Mouse (Mus musculus) gastrocnemius, adult 2 months (tissue): Measurements from ENCODE around the gene Inpp4a. TPM values are rescaled to one million over a fixed set of nuclear protein-coding genes. Genes with fewer than 3 reads are reported as not detected.

Experiments used
- DNase-seq: peaks from one replicate; pipeline ENCODE4 v3.0.0; 2022
- H3K27ac ChIP-seq: fragments of 200-600 bp; 2 replicates; pipeline ENCODE4 v1.8.1; 2022; ENCODE audit warnings: mild to moderate bottlenecking
- H3K4me3 ChIP-seq: fragments of 200-600 bp; 2 replicates; pipeline ENCODE4 v1.8.1; 2022; ENCODE audit warnings: mild to moderate bottlenecking, moderate library complexity
- CTCF ChIP-seq: fragments of 200-600 bp; IDR thresholded peaks from 2 replicates; pipeline ENCODE4 v1.8.1; 2022; ENCODE audit warnings: antibody characterized with exemption, mild to moderate bottlenecking, moderate library complexity
- intact Hi-C: fragments of 180-260 bp; cut with DNase I; formaldehyde crosslinking; loops from one replicate; pipeline ENCODE4 v1.15.1; 2025
- long read RNA-seq, 2 experiments: library from polyadenylated mRNA; stranded (forward); transcript quantifications; one replicate each; pipeline ENCODE4 v2.0.0; 2021
- total RNA-seq, 2 experiments: library from RNA; stranded (reverse); gene quantifications; 2 replicates each; pipeline ENCODE4 v1.2.3; 2021

The Inpp4a gene
- 10 to 100 TPM; 18.0 to 19.5 TPM for total RNA-seq
- long read RNA-seq, experiment 1, partial matches to known transcripts = 0 of 3 reads
- long read RNA-seq, experiment 1, other reads (novel, unspliced or antisense) = 3 of 3 reads
- long read RNA-seq, experiment 2, partial matches to known transcripts = 0 of 2 reads
- long read RNA-seq, experiment 2, other reads (novel, unspliced or antisense) = 2 of 2 reads

DNA sequence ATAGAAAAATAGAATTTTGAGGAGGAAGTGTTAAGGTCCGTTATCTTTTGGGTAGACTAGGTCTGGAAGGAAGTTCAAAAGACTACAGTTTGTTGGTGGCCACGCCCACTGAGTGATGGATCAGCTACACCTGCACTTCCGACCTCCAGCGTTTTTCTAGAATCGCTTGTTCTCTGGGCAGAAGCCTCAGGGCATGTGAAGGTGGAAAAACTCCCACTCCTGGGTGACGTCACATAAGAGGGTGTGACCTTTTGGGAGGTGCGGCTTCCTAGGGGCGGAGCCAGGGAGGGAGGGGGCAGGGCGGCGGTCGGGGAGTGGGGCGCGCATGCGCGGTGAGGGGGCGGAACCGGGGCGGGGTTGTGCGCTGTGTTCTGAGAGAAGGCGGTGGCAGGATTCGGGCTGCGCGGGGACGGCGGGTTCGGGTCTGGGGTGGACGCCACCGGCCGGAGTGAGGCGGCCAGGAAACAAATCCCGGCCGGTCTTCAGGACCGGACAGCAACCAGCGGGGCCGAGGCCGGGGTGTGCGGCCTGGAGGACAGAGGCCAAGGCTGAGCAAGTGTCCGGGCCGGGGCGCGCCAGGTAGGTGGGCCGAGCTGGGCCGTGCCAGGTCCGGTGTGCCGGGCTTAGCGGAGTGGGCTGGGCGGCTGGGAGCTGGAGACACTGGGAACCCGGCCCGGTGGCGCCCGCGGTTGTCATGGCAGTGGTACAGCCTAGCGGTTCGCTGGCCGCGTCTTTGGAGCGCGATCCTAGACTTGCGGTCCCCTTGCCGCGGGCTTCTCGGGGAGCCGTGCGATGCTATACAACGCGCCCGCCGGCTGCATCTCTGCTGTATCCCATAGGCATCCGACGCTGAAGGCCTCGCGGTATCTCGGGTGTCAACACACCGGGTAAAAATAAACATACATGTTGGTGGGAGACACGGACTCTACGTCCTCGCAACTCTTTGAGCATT, at the start of gene Inpp4a:
Gene Inpp4a (plus strand): TSS at position 326 of the 952 bp plus-strand sequence.
- intact Hi-C loops = loop anchor here (5.0 kb wide), 1 partner anchor 47 kb away; no protein-coding TSS in a partner anchor
- H3K4me3 ChIP-seq = peak within 1 kb of the TSS; percentile 86
- TF ChIP-seq CTCF = no peak
- DNase-seq = peak; percentile 97
- H3K27ac ChIP-seq = peak within 1 kb of the TSS; percentile 93

DNA sequence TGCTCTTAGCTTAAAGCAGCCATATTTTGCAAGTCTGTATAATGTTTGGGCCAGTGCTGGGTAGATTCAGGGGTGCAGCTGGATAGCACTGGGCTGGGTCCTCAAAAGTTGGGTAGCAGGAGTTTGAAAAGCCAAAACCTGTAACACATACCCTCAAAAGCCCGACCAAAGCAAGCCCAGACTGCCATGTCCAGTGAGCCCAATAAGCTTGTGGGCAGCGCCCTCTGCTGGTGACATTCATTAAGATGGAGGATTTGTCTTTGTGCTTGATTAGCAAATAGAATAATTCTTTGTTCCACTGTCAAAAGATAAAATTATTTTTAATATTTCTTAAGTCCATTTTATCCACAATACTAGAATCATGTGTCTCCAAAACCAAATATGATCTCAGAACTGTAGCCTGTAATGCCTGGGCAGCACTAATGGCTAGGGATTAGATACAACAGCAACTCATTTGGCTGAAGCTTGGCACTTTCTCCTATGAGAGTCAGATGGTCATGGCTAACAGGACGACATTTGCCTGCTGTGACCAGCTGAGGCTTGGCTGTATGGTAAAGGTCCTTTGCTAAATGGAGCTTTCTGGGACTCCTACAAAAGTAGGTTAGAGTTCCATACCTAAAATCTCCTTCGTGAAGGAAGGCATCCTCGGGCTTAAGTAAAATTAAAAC, 48.9 kb upstream of the Inpp4a start:
- no peak overlapping the region for H3K4me3 ChIP-seq
- TF ChIP-seq CTCF = peak; percentile 86
- peak; percentile 85 for DNase-seq
- no peak overlapping the region for H3K27ac ChIP-seq
- intact Hi-C loops = loop anchor here (1.0 to 5.0 kb wide), 3 partner anchors 56 to 513 kb away; no protein-coding TSS in a partner anchor

DNA sequence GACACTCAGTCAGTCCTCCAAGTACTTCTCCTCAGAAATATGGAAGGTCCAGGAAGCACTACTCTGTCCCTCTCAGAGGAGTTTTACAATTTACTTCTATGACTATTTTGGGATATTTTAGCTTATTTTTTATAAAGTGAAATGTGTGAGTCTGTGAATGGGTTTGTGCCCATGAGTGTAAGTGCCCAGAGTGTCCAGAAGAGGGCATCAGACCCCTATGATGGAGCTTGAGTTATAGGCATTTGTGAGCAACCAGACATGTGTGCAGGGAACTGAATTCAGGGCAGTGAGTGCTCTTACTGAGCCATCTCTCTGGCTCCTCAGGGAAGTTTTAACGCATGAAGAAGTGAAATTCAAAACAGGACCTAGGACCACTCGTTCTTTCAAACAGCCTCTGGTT, 41.2 kb upstream of the Inpp4a start:
- Histone ChIP-seq H3K4me3 (no peak overlapping the region), H3K27ac (no peak overlapping the region)
- no peak for DNase-seq
- no peak for TF ChIP-seq CTCF
- intact Hi-C loops = no loop called here

DNA sequence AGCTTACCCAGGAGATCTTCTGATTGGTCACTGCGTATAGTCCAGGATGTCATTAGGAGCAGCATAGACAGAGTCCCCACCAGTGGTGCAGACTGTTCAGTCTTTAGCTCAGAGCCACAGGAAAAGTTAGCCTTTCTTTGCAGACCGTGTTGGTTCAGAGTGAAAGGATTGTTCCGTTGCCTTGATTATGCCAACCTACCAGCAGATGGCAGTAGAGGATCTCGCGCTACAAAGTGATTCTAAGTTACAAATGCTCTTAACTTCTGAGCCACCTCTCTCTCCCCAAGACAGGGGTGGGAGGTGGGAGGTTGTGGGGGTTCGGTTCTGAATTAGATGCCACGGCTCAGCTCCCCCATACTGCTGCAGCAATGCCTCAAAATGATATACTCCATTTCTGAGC, 27.2 kb upstream of the Inpp4a start:
- Histone ChIP-seq H3K4me3 (no peak overlapping the region), H3K27ac (no peak overlapping the region)
- peak; percentile 59 for DNase-seq
- TF ChIP-seq CTCF = peak; percentile 99
- intact Hi-C loops = loop anchor here (1.0 to 2.0 kb wide), 2 partner anchors 129 to 362 kb away; no protein-coding TSS in a partner anchor

DNA sequence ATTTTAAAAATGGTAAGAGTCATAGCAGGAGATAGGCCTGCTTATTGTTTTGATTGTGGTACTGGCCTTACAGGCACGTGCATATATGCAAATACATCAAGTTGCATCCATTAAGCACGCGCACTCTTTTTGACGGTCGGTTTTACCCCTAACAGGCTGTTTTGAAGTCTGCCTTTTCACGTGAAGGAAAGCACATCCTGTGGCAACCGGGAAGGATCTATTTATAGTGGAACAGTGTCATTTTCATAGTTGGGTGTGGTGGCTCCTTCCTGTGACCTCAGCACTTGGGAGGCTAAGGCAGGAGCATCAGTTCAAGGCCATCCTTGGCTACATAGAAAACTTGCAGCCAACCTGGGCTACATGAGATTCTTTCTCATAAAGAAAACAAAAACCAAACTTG, 13.1 kb upstream of the Inpp4a start:
- intact Hi-C loops = no loop called here
- DNase-seq = no peak
- Histone ChIP-seq H3K27ac (no peak overlapping the region), H3K4me3 (no peak overlapping the region)
- no peak for TF ChIP-seq CTCF

DNA sequence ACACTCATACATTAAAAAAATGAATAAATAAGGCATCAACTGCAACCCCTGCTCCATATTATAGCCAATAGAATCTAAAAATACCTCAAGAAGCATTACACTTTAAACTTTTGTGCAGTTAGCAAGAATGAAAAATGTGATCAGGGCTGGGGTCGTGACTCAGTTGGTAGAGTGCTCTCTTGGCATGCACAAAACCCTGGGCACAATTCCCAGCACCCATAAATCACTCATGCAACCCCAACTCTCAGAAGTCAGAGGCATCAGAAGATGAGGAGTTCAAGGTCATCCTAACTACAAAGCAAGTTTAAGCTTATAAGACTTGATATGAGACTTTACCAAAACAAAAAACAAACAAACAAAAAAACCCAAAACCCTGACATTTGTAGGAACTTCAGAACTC, 11.9 kb upstream of the Inpp4a start:
- H3K27ac ChIP-seq = no peak overlapping the region
- no peak for DNase-seq
- intact Hi-C loops = no loop called here
- no peak for TF ChIP-seq CTCF
- no peak overlapping the region for H3K4me3 ChIP-seq

DNA sequence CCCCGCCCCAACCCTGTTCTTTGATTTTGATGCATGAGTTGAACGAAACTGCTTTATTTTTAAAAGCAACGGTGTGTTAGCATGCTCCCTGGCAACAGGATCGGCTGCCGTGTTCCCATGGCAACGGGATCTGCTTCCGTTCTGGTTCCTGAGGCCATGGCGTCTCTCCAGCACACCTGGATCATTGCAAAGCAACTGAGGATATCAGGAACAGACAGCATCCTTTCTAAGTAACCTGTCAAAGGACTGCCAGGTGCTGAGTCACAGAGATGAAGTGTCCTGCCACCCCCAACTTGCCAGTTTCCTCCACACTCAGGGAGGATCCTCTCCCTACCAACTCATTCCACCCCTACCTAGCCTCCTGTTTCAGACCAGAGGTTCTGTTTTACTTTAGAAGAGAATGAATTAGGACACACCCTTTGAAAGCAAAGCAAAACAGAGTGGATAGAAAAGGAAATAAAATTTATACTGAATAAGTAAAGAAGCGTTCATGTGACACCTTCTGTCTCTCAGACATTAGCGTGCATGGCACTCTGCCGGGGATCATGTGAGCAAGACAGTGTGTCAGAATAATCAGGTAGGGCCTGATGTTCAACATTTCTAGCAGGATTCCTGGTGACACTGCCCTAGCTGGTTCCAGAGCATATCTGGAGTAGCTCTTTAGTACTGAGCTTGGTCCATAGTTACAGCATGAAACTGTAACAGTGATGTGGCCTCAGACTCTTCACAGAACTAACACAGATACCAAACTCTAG, 11.3 kb upstream of the Inpp4a start:
- Histone ChIP-seq H3K27ac (no peak overlapping the region), H3K4me3 (no peak overlapping the region)
- intact Hi-C loops = no loop called here
- no peak for DNase-seq
- no peak for TF ChIP-seq CTCF

DNA sequence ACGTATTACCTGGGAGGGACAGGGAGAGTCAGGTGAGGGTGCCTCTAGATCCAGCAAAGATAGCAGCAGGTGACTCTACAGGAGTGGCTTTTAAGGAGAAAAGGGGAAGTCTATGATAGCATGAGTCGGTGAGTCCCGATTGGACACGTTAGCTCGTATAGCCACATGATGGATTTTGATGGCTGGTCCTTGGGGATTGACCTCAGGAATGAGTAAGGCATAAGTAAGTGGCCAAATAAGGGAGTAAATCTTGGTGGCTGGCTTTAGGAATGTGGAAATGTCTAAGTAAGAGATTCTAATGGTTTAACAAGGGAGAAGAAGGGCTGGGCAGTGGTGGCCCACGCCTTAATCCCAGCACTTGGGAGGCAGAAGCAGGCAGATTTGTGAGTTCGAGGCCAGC, 10.7 kb upstream of the Inpp4a start:
- no peak overlapping the region for H3K27ac ChIP-seq
- no peak for DNase-seq
- no peak for TF ChIP-seq CTCF
- intact Hi-C loops = no loop called here
- H3K4me3 ChIP-seq = no peak overlapping the region

DNA sequence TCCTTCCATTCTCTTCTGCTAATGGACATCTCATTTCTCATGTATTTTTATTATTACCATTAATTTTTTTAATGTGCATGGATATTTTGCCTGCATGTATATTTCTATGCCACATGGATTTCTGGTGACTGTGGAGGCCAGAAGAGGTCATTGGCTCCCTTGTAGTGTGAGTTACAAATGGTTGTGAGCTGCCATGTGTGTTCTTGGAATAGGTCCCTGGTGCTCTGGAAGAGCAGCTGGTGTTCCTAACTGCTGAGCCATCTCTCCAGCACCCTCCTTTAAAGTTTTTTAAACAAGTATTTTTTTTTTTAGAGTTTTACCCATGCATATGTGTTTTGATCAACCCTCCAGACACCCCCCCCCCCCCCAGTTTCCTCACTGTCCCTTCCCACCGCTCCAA, 3.3 kb upstream of the Inpp4a start:
- no peak for TF ChIP-seq CTCF
- intact Hi-C loops = no loop called here
- DNase-seq = no peak

DNA sequence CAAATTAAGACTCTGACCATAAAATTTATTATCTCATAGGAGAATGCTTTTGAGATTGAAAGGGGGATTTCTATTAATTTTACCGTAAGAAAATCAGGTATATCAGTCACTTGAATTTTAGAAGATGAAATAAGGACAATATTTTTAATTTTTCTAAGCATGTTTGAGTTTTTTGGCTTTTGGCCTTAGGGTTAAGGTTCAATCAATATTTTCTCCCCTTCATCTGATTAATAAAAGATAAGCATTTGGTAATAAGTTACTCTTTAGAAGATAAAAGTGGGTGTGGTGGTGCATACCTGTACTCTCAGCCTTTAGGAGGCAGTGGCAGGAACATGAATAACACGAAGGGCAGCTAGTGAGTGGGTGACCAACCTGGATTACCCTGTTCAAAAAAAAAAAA, 761 bp upstream of the Inpp4a start:
- no peak for TF ChIP-seq CTCF
- no peak overlapping the region for H3K4me3 ChIP-seq
- no peak for DNase-seq
- intact Hi-C loops = no loop called here
- no peak overlapping the region for H3K27ac ChIP-seq

More for the DNA sequence above, 3.3 kb upstream of the Inpp4a start:
- Histone ChIP-seq H3K4me3 (no peak overlapping the region), H3K27ac (no peak overlapping the region)

DNA sequence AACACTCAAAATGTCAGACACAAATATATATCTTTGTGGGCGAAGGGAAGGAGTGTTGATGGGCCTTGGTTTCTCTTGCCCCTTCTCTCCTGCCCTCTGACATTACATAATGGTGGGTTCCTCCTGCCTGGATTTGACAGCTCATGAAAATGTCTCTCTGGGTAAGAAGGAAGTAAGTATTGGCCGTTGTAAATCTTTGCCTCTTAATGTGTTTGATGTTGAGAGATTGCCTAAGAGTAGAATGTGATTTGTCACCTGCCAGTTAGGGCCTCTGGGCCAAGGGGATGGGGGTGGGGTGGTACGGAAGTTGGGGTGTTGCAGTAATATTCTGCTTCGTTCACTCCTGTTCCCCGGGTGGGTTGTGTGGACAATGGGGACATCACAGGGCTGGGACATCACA, 985 bp downstream of the Inpp4a start:
- Histone ChIP-seq H3K4me3 (peak overlapping the region; percentile 86), H3K27ac (peak overlapping the region; percentile 93)
- TF ChIP-seq CTCF = no peak
- intact Hi-C loops = loop anchor here (5.0 kb wide), 1 partner anchor 47 kb away; no protein-coding TSS in a partner anchor
- no peak for DNase-seq

DNA sequence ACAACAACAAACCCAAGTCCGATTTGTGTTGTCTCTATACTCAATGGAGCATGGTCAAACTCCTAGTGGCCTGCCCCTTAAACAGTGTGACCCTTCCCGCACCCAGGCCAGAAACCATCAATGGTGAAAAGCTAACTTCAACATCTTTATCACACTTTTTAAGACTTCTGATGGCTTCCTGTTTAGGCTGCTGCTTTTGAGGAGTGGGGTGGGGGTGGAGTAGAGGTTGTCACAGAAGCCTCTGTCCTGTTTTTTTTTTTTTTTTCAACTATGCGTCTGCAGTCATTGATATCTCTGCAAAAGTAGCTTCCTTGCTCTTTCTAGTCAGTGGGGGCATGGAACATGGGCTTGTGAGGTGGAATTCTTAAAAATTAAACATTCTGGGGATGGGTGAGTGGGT, 3.1 kb downstream of the Inpp4a start:
- TF ChIP-seq CTCF = no peak
- Histone ChIP-seq H3K4me3 (no peak overlapping the region), H3K27ac (no peak overlapping the region)
- intact Hi-C loops = loop anchor here (5.0 kb wide), 1 partner anchor 44 kb away; no protein-coding TSS in a partner anchor
- DNase-seq = no peak
